Mouse (Mus musculus): Measurements from ENCODE around the gene Snupn.
A peak's percentile ranks its signal among the peaks of the same experiment; 100 is the strongest.
"Not testable (repeated sequence)": the region's sequence is repeated elsewhere in the genome, so short reads cannot be mapped to it uniquely, and the experiment has no call there.

Snupn gene

DNA sequence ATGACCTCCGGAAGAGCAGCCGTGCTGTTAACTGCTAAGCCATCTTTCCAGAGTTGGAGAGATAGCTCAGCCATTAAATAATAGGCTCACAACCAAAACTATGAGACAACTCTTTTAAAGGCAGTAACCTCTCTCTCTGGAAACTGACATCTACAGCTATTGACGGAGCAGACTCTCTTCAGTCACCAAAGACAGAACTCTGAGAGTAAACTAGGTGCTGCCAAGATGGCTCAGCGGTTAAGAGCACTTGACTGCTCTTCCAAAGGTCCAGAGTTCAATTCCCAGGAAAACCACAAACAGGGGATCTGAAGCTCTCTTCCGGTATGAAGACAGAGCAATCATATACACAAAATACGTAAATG lies 13.8 kb upstream of the Snupn start:
- no peak for DNase-seq

GRCm38 (mm10) chr9:56937223-56938160 lies 13.2 kb upstream of the Snupn start, which contains the start of gene Imp3:
TSS of gene Imp3 (plus strand) at chr9:56937475.
- peak; percentile 83 for DNase-seq

DNA sequence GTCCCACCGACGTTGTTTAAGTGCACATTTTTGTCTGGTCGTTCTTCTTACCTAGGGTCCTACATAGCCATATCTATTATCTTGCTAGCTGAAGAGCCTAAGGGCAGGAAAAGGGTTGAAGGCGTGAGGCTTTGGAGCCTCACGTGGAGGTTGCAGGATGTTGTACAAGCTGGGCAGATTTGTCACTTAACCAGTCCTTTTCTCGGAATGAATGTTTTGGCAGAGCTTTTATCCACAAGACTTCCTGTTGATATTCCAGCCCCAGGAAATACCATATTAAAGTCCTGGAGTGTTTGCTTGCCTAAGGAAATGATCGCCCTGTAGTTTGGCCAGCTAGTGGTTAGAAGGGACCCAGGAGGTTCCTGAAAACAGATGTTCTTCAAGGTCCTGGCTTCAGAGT lies 12.3 kb upstream of the Snupn start:
- no peak for DNase-seq

DNA sequence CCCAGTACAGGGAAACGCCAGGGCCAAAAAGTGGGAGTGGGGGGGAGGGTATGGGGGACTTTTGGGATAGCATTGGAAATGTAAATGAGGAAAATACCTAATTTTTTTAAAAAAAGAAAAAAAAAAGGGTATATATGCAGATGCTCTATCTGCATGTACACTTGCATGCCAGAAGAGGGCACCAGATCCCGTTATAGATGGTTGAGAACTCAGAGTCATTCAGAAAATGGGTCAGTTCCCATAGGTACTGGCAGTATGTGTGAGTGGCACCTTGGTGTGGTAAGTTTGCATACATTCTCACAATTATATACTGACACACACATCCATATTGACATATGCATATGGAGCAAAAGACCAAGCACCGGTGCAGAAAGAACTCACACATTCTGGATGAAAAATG lies 3.2 kb upstream of the Snupn start:
- peak; percentile 32 for DNase-seq

DNA sequence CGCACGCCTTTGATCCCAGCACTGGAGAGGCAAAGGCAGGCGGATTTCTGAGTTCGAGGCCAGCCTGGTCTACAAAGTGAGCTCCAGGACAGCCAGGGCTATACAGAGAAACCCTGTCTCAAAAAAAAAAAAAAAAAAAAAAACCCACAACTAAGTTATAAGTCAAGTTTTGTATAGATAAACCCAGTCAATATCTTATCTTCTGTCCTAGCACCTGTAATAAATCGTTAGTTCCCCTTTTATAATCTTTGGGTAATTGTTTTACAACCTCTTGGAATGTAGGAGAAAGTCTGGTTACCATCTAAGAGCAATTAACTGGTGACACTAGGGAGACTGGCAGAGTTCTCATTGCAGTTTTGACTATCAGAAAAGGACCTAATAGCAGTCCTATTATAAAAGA lies 2.0 kb upstream of the Snupn start:
- DNase-seq = not testable (repeated sequence)

DNA sequence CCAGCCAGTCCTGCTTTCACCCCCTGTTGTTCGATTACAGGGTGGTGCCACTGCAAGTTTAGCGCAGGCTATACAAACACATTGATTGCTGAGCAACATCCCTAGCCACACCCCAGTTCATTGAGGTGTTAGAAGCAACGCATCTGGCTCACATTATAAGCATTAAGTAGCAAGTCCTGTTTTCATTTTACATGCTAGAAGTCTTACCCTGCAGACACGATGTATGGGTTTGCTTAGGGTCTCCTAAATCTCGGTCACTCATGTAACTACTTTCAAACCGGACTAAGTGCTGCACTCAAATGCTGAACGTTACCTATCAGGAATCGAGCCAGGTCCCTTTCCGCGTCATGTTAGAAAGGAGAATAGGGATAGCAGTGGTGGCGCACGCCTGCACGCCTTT lies 911 bp upstream of the Snupn start:
- DNase-seq = no peak

DNA sequence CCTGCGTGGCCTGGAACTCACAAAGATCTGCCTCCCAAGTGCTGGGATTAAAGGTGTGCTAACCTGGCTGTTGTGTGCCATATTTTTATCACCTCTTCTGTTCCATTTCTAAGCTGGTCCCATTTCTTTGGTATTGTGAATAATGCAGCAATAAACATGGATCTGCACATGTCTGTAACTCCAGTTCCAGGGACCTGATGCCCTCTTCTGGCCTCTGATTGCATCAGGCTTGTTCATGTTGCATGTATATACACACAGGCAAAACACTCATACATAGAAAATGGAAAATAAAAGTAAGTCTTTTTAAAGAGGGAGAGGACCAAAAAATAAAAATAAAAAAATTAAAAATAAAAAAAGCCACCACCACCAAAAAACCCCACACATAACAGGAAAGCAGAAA lies 2.9 kb downstream of the Snupn start:
- DNase-seq = no peak

DNA sequence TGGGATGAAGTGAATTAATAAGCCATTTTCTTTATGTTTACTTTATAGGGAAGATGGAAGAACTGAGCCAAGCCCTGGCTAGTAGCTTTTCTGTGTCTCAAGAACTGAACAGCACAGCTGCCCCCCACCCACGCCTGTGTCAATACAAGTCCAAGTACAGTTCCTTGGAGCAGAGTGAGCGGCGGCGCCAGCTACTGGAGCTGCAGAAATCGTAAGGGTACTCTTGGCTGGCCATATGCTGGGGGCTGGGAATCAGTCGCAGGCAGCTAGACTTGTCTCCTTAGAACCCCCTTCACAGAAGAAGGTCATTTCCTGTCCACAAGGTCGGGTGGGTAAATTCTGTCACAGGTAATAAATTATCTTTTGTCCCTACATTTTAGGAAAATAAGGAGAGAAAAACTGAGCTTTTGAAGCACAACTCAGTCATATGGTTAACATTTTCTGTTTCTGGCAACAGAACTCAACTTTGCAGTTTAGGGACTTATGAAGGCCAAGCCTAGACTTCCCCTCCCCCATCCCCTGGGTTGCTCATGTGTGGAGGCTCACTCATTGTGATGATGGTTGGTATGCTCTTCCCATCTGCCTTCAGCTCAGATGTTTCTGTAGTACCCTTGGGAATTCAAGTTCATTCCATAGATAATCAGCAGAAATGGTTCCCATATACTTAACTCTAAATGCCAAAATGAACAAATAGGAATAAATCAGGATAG lies 6.4 kb downstream of the Snupn start:
- no peak for DNase-seq

- no peak for DNase-seq
Measured at GRCm38 (mm10) chr9:56958689-56959088, 8.0 kb downstream of the Snupn start.

DNA sequence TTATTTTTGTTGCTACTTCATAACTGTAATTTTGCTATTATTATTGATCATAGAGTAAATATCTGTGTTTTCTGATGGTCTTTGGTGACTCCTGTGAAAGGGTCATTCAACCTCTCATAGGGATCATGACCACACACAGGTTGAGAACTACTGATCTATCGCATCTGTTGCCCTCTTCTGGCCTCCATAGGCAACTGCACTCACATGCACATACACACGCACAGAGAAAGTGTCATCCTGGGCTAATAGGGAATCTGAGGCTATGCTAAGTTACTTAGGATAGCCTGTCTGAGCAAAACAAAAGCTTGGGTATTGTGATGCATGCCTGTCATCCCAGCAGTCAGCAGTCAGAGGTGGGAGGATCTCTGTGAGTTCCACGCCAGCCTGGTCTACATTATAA lies 10.9 kb downstream of the Snupn start:
- DNase-seq = no peak

DNA sequence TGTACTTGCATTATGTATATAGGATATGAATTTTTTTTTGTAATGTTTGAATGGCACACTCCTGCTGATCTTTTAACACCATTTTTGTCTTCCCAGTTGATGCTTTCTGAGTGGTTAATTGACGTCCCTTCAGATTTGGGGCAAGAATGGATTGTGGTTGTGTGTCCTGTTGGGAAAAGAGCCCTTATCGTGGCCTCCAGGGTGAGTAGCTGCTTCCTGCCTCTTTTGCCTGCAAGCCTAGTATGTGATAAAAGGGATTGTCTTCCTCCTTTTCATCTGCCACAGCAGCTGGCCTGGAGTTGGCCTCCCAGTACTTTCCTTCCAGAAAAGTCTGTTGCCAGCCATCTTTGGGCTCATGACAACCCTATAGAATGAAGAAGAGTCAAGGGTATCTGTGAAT lies 19.5 kb downstream of the Snupn start:
- DNase-seq = no peak

- DNase-seq = no peak
Measured at GRCm38 (mm10) chr9:56973960-56974524, 23.4 kb downstream of the Snupn start.

GRCm38 (mm10) chr9:56975199-56975598 lies 24.5 kb downstream of the Snupn start:
- no peak for DNase-seq

- DNase-seq = no peak
Measured at GRCm38 (mm10) chr9:56980186-56980585, 29.5 kb downstream of the Snupn start.

DNA sequence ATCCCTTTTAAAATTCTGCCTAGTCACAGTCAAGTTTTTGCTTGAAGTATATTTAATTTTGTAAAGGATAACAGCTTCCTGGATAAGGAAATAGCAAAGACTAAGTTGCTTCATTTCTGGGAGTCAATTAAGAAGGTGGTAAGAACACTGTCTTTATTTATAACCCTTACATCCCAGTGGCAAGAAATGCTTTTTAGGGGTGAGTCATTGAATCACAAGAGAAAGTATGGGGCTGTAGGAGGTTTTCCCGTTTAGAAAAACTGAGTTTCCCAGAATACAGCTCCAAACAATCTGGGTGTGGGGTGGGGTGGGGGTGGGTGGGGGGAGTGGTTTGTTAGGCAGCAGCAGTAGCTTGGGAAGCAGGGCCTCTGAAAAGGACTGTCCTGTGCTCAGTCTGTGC lies 30.8 kb downstream of the Snupn start:
- no peak for DNase-seq

GRCm38 (mm10) chr9:56994286-56995197 lies 43.9 kb downstream of the Snupn start, which contains the start of gene Ptpn9:
TSS of gene Ptpn9 (plus strand) at chr9:56994923.
- peak; percentile 93 for DNase-seq

DNA sequence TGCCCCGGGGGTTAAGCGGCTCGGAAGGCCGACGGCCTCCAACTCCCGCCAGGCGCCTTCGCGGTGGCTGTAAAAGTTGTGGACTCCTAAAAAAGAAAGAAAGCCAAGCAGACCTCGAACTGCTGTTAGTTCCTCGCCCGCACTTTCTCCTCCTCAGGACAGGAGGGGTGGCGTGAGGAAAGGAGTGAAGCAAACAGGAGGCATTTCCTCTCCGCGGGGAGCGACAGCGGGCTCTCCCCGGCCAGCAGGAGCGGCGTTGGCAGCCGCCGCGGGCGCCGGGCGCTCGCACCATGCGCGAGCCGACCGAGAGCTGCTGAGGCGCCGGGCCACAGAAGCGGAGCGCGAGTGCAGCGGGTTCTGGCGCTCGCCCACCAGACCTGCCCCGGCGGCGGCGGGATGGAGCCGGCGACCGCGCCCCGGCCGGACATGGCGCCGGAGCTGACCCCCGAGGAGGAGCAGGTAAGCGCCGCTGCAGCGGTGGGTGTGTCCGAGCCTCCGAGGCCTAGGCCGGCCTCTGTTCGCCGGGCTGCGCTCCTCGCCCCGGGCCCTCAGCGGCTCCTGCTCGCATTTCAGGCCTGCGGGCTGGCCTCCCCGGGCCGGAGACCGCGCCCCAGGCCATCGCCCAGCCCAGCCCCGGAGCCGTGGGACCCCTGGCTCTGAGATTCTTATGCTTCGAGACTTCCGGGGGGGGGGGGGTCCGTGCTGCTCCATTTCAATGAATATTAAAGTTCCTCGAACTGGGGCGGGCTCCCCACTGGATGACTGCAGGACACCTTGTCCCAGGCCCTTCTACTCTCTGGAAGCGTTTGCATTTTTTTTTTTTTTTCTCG lies 44.7 kb downstream of the Snupn start:
- DNase-seq = peak; percentile 33

DNA sequence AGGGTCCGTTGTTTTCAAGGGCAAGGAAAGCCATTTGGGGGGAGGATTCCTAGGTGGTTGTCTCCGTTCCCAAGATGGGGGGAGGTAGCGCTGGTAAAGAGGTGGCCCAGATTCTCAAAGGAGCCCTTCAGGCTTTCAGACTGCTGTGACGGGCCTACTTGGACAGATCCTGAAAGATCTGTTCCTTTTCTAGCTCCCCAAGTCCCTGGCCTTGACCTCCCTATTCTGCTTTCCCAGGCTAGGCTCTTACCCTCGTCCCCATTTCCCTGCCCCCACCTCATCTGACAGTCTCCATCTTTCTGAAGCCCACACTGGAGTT lies 45.3 kb downstream of the Snupn start:
- DNase-seq = peak; percentile 11

DNA sequence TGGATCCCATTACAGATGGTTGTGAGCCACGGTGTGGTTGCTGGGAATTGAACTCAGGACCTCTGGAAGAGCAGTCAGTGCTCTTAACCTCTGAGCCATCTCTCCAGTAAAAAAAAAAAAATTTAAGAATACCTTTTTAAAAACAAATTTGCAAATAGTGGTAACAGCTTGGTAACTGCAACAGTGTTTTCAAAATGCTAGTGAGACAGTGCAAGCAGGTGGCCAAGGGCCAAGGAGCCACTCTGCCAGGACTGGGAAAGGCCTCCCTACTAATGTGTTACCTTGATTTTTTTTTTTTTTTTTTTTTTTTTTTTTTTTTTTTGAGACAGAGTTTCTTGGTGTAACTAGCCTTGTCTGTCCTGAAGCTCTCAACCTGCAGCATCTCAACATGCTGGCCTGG lies 46.5 kb downstream of the Snupn start:
- DNase-seq = not testable (repeated sequence)

- no peak for DNase-seq
Measured at GRCm38 (mm10) chr9:57003011-57003410, 52.3 kb downstream of the Snupn start.

- no peak for DNase-seq
Measured at GRCm38 (mm10) chr9:57012393-57012792, 61.7 kb downstream of the Snupn start.

- DNase-seq = no peak
Measured at GRCm38 (mm10) chr9:57012895-57013294, 62.2 kb downstream of the Snupn start.
